Mouse (Mus musculus): ENCODE measurements around the gene Iqgap2.

- TF ChIP-seq POLR2A (IDR thresholded peaks at IDR 0.05; ENCODE audit: borderline replicate concordance, extremely low read depth, low read depth, low read length) (no peak), CTCF (IDR thresholded peaks at IDR 0.05; ENCODE audit: insufficient read depth, low read length) (no peak)
These were observed 956 bp upstream of the Iqgap2 start for GRCm38 (mm10) chr13:95892611-95893145.
